Mouse (Mus musculus): ENCODE data around the gene Slc38a2. TPM values are rescaled to one million over a fixed set of nuclear protein-coding genes. Genes with fewer than 3 reads are reported as not detected.

Gene Slc38a2
- polyA plus RNA-seq (2015; fragmentation: Nextera tagmentation; extraction: Ambion mirVana), result 104 and 107 TPM in 2 replicates

DNA sequence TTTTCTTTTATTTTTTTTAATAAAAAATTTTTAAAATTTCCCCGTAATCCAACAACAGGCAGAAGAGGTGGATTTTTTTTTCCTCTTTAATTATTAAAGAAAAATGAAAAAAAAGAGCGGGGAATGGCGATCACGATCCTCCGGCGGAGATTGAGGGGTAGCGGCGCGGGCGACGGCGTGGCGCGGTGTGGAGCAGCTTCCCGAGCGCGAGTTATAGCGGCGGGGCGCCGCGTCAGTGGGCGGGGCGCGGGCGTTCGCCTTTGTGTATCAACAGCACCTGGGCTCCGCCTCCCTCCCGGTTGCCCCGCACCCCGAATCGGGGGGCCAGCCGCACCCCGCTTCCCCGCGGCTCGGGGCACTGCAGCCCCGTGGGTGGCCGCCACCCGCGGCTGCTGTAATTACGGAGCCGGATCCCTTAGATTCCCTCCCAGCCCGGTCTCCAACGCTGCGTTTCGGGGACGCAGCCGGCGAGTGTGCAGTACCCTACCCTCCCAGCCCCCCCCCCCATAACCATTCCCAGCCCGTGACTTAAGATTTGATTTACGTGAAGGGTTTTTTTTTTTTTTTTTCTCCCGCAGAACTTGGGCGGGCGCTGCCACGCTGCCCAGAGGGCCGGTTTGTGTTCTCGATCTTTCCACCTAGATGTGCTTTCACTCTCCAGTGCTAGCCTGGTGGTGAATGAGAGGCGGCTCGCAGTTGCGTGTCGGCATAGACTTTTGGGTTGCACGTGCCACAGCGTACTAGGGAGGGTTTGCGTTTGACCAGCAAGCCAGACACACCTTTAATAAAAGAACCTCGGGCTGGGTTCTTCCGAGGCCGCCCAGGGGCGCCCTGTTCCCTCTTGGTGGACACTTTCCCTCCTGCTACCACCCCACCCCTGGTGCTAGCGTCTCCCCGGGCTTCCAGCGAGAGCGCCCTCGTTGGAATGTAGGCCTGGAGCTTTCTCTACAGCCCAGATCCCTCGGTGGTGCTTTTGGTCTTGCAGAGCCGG is at the start of gene Slc38a2:
Slc38a2 (minus strand) TSS at position 210 of the 991 bp plus-strand sequence.
- ATAC-seq (ENCODE audit: insufficient read depth, low FRiP score, low read depth), result peak; percentile 80
- Histone ChIP-seq H3K4me2 (peak within 1 kb of the TSS; percentile 76), H3K4me1 (peaks cover 22% of the 10 kb centered on the region), H3K27me3 (replicated peaks) (no peaks in the 10 kb centered on the region), H3K4me3 (replicated peaks) (peak within 1 kb of the TSS; percentile 89), H3K9ac (peak within 1 kb of the TSS; percentile 92), H3K27ac (peak within 1 kb of the TSS; percentile 100), H3K36me3 (peaks cover 10% of the 10 kb centered on the region), H3K9me3 (no peaks in the 10 kb centered on the region)
- under 1% methylated on average over 75 of the region's 76 CpGs for WGBS

- 68% methylated on average over 10 of the region's 10 CpGs for WGBS
- Histone ChIP-seq H3K36me3 (no peaks in the 10 kb centered on the region), H3K9ac (no peak overlapping the region), H3K27me3 (replicated peaks) (no peaks in the 10 kb centered on the region), H3K9me3 (no peaks in the 10 kb centered on the region), H3K27ac (no peak overlapping the region), H3K4me1 (no peaks in the 10 kb centered on the region), H3K4me3 (replicated peaks) (no peak overlapping the region), H3K4me2 (no peak overlapping the region)
- no peak for ATAC-seq (ENCODE audit: insufficient read depth, low FRiP score, low read depth)
These were observed 49.6 kb upstream of the Slc38a2 start for GRCm38 (mm10) chr15:96749101-96749500.

GRCm38 (mm10) chr15:96747551-96747950 is 48.0 kb upstream of the Slc38a2 start:
- 71% methylated on average over 11 of the region's 11 CpGs for WGBS
- Histone ChIP-seq H3K36me3 (no peaks in the 10 kb centered on the region), H3K9ac (no peak overlapping the region), H3K9me3 (no peaks in the 10 kb centered on the region), H3K4me2 (no peak overlapping the region), H3K4me1 (no peaks in the 10 kb centered on the region), H3K27me3 (replicated peaks) (no peaks in the 10 kb centered on the region), H3K27ac (no peak overlapping the region), H3K4me3 (replicated peaks) (no peak overlapping the region)
- no peak for ATAC-seq (ENCODE audit: insufficient read depth, low FRiP score, low read depth)

DNA sequence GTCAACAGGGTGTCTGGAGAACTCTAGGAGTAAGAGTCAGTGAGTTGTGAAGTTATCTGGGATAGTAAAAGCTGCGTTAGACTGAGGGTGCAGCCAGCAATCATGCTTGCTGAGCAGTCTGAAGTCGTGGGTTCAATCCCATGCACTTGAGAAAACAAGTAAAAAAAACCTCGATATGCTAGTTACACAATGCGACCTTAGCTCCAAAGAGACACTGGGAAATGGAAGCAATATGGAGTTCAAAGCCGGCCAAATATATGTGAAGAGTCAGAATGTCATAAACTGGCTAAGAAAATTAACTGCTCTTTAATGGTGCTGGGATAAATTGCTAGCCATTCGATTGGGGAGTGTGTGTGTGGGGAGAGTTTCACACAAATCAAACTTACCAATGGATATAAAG is 47.5 kb upstream of the Slc38a2 start:
- no peak overlapping the region for H3K4me2 ChIP-seq
- 78% methylated on average over 6 of the region's 6 CpGs for WGBS
- no peaks in the 10 kb centered on the region for H3K9me3 ChIP-seq
- no peak overlapping the region for H3K4me3 ChIP-seq (replicated peaks)
- H3K4me1 ChIP-seq, result no peaks in the 10 kb centered on the region
- H3K36me3 ChIP-seq, result no peaks in the 10 kb centered on the region
- ATAC-seq (ENCODE audit: insufficient read depth, low FRiP score, low read depth), result no peak
- no peak overlapping the region for H3K27ac ChIP-seq
- H3K27me3 ChIP-seq (replicated peaks), result no peaks in the 10 kb centered on the region
- H3K9ac ChIP-seq, result no peak overlapping the region

GRCm38 (mm10) chr15:96745299-96745698 is 45.8 kb upstream of the Slc38a2 start:
- H3K4me1 ChIP-seq, result no peaks in the 10 kb centered on the region
- H3K4me2 ChIP-seq, result no peak overlapping the region
- H3K9me3 ChIP-seq, result no peaks in the 10 kb centered on the region
- no peaks in the 10 kb centered on the region for H3K27me3 ChIP-seq (replicated peaks)
- H3K9ac ChIP-seq, result no peak overlapping the region
- H3K36me3 ChIP-seq, result no peaks in the 10 kb centered on the region
- 92% methylated on average over 1 of the region's 1 CpGs for WGBS
- H3K4me3 ChIP-seq (replicated peaks), result no peak overlapping the region
- no peak overlapping the region for H3K27ac ChIP-seq
- no peak for ATAC-seq (ENCODE audit: insufficient read depth, low FRiP score, low read depth)

- Histone ChIP-seq H3K9me3 (no peaks in the 10 kb centered on the region), H3K27ac (no peak overlapping the region), H3K4me1 (no peaks in the 10 kb centered on the region), H3K36me3 (no peaks in the 10 kb centered on the region), H3K9ac (no peak overlapping the region), H3K4me3 (replicated peaks) (no peak overlapping the region), H3K4me2 (no peak overlapping the region), H3K27me3 (replicated peaks) (no peaks in the 10 kb centered on the region)
- WGBS, result 90% methylated on average over 5 of the region's 5 CpGs
- no peak for ATAC-seq (ENCODE audit: insufficient read depth, low FRiP score, low read depth)
These were observed 45.4 kb upstream of the Slc38a2 start for GRCm38 (mm10) chr15:96744882-96745296.

DNA sequence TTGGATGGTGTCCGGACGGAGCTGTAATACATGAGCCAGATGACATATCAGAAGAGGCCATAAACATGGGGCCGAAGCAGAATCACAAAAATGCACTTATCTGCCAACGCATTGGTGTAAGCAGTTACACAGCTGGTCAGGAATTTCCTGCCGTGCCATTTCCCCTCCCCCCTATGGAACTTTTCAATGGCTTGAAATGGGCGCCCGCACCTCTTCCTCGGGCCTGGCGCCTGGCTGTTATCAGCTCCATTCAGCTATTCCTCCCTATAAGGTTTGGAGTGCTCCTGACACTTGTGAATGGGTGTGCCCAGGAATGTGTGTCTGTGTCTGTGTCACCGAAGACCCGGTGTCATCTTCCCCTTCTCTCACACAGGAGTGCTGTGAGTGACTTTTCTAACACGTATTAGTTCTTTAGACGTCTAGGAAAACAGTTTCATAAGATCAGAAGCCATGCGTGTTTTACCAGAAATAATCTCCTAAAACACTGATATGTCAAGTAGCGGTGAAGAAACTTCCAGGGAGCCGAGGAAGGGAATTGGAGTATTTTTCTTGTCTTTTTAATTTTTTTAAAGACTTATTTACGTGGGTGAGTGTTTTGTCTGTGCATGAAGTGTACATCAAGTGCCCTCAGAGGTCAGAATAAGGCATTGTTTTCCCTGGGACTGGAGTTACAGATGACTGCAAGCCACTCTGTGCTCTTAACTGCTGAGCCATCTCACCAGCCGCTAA is 44.8 kb upstream of the Slc38a2 start:
- peak overlapping the region; percentile 19; the same call in 1 of the 2 replicates for H3K27ac ChIP-seq
- no peak overlapping the region for H3K4me3 ChIP-seq (replicated peaks)
- H3K9ac ChIP-seq, result no peak overlapping the region
- ATAC-seq (ENCODE audit: insufficient read depth, low FRiP score, low read depth), result no peak
- no peaks in the 10 kb centered on the region for H3K36me3 ChIP-seq
- no peaks in the 10 kb centered on the region for H3K9me3 ChIP-seq
- H3K4me1 ChIP-seq, result no peaks in the 10 kb centered on the region
- 61% methylated on average over 18 of the region's 18 CpGs for WGBS
- no peaks in the 10 kb centered on the region for H3K27me3 ChIP-seq (replicated peaks)
- H3K4me2 ChIP-seq, result no peak overlapping the region

DNA sequence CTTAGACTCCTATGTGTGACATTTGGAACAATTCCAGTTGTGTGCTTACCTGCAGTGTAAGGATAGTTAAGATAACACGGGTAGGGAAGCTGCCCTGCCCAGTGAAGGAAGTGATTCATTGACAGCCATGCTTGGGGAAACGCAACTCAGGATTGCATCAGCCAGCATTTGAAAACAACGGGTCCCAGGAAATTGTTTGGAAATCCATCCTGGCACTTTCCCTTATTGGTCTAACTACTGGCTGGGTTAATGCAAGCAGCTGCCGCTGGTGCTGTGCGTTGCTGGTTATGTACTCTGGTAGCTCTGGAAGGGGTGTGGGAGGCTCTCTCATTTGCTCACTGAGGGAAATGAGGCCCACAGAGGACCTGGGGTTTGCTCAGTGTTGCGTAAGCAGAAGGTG is 43.7 kb upstream of the Slc38a2 start:
- Histone ChIP-seq H3K4me1 (no peaks in the 10 kb centered on the region), H3K27ac (no peak overlapping the region), H3K4me3 (replicated peaks) (no peak overlapping the region), H3K9ac (no peak overlapping the region), H3K4me2 (no peak overlapping the region), H3K9me3 (no peaks in the 10 kb centered on the region), H3K27me3 (replicated peaks) (no peaks in the 10 kb centered on the region), H3K36me3 (no peaks in the 10 kb centered on the region)
- ATAC-seq (ENCODE audit: insufficient read depth, low FRiP score, low read depth), result peak; percentile 65
- WGBS, result 52% methylated on average over 6 of the region's 6 CpGs

DNA sequence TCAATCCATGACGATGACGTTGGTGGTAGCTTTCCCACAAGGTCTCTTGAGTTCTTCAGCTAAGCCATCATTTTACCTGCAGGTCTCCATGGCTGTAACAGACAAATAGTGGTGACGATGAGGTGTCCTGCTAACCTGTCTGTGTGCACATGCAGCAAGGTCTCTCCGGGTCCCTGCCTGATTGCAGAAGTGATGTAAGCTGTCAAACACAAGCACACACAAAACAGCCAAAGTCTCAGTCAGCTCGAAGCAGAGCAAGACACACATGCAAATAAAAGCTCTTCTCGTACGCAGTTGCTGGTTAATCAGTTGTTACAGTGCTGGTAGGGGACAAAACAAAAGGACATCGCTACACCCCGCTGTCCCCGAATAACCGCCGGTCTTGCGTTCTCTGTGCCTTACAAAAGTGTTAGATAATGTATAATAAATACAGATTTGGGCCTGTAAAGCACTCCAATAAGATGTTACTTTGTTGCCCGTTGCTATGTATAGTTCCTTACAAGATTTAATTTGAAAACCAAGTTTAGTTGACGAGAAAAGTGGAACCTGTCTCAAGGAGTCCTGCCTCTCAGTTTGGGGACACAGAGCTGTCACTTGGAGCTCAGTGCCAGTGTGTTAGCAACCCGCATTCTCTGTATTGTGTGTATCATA is 43.2 kb upstream of the Slc38a2 start:
- no peaks in the 10 kb centered on the region for H3K9me3 ChIP-seq
- WGBS, result 78% methylated on average over 16 of the region's 16 CpGs
- H3K27me3 ChIP-seq (replicated peaks), result no peaks in the 10 kb centered on the region
- no peaks in the 10 kb centered on the region for H3K4me1 ChIP-seq
- no peak overlapping the region for H3K4me2 ChIP-seq
- ATAC-seq (ENCODE audit: insufficient read depth, low FRiP score, low read depth), result no peak
- H3K36me3 ChIP-seq, result no peaks in the 10 kb centered on the region
- no peak overlapping the region for H3K4me3 ChIP-seq (replicated peaks)
- peak overlapping the region; percentile 21; the same call in 1 of the 2 replicates for H3K27ac ChIP-seq
- no peak overlapping the region for H3K9ac ChIP-seq

DNA sequence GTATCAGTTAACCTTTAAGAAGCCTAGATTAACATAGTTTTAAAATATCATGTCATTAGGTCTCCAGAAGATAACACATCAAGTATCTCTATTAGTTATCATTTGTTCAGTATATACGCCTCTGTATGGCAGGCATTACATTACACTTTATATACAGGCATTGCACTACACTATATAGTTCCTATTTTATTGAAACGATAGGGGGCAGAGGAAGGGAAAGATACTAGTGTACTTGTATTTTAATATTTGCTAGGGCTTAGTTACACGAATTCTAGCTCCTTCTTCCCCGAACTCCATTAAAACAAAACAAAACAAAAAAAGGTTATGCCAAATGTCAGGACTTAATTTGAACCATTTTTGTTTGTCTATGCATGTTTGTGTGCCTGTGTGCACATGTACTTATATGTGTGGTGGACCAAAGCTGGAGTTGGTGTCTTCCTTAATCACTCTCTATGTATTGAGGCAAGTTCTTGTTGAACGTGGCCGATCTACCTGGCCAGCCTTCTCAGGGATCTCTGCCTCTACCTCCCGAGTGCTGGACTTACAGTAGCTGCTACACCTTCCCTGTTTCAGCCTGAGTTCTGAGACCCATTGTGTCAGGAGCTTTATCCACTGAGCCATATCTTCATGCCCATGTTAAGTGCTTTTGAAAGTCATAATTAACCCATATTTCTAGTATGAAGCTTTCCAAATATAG is 41.5 kb upstream of the Slc38a2 start:
- Histone ChIP-seq H3K4me2 (no peak overlapping the region), H3K9me3 (no peaks in the 10 kb centered on the region), H3K9ac (no peak overlapping the region), H3K4me3 (replicated peaks) (no peak overlapping the region), H3K4me1 (no peaks in the 10 kb centered on the region), H3K27me3 (replicated peaks) (no peaks in the 10 kb centered on the region), H3K36me3 (no peaks in the 10 kb centered on the region), H3K27ac (no peak overlapping the region)
- no peak for ATAC-seq (ENCODE audit: insufficient read depth, low FRiP score, low read depth)
- WGBS, result 83% methylated on average over 7 of the region's 7 CpGs

DNA sequence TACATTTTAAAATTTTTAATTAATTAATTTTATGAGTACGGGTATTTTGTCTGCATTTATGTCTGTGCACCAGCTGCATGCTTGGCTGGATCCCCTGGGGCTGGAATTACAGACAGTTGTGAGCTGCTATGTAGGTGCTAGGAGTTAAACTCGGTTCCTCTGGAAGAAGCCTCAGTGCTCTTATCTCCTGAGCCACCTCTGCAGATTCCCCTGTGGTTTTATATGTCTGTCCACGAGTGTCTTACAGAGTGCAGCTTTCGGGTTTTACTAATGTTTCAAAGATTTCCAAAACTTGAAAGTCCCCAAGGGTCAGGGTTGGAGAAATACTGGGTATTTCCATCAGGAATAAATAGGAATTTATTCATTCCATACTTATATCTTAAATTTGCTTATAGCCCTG is 40.6 kb upstream of the Slc38a2 start:
- no peaks in the 10 kb centered on the region for H3K36me3 ChIP-seq
- no peak for ATAC-seq (ENCODE audit: insufficient read depth, low FRiP score, low read depth)
- no peak overlapping the region for H3K9ac ChIP-seq
- no peak overlapping the region for H3K4me2 ChIP-seq
- no peaks in the 10 kb centered on the region for H3K27me3 ChIP-seq (replicated peaks)
- no peak overlapping the region for H3K27ac ChIP-seq
- 77% methylated on average over 4 of the region's 4 CpGs for WGBS
- H3K9me3 ChIP-seq, result no peaks in the 10 kb centered on the region
- H3K4me3 ChIP-seq (replicated peaks), result no peak overlapping the region
- no peaks in the 10 kb centered on the region for H3K4me1 ChIP-seq
